Mouse (Mus musculus): Measurements from ENCODE around the gene Elmo1.

Elmo1 gene

DNA sequence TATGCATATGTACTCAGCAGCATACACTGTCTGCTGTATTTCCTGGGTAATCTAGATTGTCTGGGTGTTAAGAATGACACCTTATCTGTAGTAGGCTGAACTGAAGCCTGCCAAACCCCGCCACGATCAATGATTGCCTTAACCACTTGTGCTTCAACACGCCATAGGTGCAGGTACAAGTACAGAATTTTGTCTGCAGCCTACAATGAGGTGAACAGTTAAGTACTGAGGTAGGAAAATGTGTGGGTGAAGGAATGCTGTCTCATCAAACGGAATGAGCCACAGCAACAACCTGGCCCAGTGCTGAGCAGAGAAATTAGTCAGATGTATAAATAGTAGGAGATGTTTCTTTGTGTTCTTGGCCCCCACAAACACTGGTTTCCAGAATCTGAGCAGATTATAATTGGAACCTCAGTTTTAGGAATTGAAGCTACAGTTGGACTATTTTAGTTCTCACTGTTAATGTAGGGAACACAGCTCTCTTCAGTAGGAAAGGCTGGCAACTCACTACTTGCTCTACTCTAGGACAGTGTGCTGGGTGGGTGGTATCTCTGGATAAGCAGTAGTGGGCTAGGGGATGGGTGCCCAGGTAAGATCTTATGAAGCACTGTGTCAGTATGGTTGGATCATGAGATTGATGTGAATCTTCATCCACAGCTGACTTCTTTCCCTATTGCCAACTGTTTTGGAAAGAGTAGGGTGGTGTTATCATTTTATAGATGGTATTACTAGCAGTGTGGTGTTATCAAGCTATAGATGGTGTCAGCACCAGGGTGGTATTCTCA, 4.7 kb downstream of the Elmo1 start:
- no peak for DNase-seq (ENCODE audit: low read depth)

DNA sequence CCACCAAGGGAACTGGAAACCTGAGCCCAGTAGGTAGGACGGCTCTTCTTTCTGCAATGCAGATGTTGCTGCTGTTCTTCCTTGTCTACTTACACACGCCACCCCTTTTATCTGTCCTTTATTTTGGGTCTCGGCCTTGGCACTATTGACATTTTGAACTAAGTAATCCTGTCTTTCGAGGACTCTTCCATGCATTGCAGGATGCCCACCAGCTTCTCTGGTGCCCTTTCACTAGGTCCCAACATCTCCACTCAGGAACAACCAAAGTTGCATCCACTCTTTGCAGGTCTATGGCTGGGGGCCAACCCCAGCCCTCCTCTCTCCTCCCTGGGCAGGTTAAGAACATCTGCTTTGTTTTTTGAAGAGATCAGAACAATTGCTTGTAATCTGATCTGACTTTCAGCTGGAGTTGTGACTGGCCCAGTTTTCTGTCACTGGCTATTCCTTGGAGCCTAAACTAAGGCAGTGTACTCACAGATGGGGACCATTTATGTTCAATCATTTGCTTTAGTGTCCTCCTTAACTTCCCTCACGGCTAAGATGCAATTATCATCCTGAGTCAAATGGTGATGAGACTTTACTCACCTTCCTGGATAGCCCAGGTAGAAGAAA, 6.7 kb downstream of the Elmo1 start:
- no peak for DNase-seq (ENCODE audit: low read depth)

DNA sequence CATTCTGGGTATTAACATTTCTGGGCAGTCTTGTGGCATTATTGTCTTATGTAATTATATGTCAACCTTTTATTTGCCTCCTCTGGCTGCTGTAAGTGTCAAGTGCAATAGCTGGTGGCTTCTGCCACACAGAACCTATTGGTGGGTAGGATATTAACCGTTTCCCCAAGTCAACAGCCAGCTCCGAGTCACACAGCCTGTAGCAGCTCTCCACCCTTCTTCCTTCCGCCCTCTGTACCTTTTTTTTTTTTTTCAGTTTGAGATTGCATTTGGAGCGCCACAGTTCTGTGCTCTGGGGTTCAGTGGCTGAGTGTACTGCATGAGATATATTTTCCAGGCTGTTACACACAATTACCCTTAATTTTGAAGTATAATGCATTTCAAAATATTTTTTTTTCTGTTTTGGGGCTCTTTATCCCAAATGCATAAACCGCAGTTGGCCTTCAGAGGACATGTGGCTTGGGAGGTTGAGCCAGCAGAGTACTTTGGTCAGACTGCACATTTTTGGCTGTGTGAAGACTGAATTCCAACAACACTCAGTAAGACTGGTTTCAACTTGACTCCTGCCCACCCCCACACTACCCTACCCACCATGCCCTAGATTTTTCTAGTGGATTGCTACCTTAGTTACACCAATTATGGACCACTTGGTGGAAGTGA, 7.7 kb downstream of the Elmo1 start:
- no peak for DNase-seq (ENCODE audit: low read depth)

DNA sequence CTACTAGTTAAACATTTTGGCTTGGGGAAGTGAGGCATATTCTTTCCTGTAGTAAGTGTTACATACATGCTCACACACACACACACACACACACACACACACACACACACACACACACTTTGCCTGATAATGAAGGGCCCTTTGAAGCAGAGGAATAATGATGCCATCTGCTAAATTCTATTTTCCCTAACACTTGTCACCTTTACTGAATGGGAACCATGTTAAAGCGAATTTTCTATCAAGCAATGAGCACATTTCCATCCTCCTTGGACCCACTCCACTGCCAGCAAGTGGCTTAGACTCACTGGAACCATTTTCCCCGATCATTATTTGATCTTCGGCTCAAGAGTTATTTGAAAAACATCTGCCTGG, 8.2 kb downstream of the Elmo1 start:
- DNase-seq (ENCODE audit: low read depth), result no peak

DNA sequence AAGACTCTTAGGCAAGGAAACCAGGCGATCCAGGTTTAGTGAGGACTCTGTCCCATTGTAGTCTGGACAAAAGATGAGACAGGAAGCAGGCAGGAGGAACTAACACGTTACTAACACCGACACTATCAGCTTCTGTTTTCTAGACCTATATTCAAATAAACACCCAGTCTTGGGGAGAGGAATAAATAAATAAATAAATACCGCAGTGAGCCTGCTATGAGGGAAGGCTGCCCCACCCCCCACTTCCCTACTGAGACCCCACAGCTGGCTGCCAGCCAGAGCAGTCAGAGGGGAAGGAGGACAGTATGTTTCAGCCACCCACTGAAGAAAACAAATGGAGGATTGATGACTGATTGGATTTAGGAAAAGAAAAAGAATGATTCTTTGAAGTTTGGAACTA, 9.2 kb downstream of the Elmo1 start:
- no peak for DNase-seq (ENCODE audit: low read depth)

DNA sequence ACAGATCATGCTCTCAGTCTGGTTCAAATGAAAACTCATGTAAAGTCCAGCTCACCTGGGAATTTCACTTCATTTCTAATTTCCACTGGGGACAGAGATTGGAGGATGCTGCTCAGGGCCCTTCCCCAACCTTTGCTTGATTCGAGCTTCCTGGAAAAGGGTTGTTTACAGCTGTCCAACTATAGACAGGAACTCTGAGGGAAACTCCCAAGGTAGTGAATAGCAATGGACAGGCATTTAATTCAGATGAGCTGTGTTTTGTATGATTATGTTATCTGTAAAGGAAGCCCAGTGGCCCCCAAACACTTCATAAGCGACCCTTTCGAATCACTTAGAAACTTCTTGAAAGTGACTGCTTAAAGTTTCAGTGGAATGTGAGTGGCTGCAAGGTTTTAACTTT, 10.0 kb downstream of the Elmo1 start:
- no peak for DNase-seq (ENCODE audit: low read depth)

DNA sequence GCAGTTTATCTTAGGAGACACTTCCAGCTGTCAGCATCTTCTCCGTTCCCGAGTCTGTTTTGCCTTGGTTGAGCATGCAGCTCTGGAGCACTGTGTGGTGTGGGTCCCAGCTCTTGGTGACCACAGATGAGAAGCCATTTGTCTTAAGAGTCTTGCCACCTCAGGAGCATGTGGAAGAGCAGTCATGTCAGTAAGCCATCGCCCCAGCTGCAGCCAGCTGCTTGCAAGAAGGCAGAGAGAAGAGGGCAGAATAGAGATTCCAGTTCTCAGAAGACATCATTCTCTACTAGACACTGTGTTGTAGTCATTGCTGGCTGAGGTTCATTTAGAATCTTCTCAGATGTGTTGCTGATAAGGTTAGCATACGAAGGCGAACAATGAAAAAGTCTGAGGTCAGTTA, 11.3 kb downstream of the Elmo1 start:
- no peak for DNase-seq (ENCODE audit: low read depth)

DNA sequence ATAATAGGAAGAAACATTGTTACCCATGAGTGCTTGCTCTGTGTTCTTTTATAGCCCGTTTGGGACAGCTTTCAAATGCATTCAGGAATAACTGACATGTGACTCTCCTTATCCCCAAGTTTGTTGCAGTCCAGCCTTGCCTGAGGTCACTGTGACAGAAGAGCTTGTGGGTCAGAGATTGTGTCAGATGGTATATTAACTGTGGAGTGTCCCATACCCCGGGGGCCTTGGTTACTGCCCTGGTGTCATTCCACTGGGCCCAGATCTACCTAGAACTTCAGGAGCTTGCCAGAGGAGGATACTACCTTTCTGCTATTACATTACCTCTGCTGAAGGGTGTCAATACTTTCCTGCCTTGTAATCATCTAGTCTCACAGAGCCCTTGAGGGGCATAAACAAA, 14.4 kb downstream of the Elmo1 start:
- no peak for DNase-seq (ENCODE audit: low read depth)

DNA sequence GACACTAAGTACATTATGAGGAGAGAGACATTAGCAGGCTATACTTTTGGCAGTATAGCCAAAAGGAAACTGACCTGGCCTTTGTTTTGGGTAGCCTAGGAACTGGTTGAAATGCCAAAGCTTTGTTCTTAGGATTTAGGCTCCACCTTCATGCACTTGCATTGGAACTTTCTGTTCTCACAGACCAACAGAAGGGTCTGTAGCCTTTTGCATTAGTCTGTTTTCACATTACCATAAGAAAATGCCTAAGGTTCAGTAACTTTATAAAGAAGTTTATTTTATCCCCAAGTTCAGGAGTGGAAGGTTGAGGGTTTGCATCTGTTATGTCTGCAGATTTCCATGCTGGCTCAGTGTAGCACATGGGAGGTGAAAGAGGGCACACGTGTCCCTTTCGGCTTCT, 15.6 kb downstream of the Elmo1 start:
- DNase-seq (ENCODE audit: low read depth), result no peak

DNA sequence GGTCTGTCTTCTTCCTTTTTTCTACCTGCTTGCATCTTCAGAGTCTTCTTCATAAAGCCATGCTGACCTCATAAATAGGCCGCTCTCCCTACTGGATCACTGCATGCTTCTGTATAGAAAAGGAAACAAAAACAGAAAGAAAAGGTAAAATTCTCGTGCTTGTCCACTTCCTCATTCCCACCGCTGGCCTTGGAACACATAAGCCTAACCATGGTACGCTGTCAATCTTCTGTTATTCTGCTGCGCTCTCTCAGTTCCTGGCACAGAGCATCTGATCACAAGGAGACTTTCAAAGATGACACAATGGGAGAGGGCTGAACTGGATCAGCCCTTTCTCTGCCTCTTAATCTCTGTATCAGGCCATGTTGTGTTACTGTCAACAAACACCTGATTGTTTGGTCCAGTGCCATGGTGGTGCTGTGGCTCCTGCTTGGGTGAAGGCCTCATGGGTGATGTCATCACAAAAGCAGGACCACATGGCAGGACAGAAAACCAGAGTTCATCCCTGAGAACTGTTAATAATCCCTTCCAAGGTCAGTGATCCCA, 17.6 kb downstream of the Elmo1 start:
- no peak for DNase-seq (ENCODE audit: low read depth)

DNA sequence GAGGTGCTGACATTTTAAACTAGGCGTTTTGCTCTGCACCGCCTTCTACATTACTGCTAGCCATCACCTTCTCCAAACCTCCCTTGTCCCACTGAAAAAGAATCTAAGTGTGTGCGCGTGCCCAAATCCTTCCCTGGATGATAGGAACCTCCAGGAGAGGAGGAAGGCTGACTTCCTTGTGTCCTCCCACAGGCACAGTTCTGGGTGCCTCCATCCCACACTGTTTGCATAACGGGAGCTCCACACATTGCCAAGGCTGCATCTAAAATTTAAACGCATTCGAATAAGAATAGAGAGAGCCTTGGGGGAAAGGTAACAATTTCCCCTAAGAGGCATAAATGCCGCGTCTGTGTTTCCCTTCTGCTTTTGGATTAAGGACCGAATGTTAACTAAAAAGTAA, 18.6 kb downstream of the Elmo1 start:
- no peak for DNase-seq (ENCODE audit: low read depth)

DNA sequence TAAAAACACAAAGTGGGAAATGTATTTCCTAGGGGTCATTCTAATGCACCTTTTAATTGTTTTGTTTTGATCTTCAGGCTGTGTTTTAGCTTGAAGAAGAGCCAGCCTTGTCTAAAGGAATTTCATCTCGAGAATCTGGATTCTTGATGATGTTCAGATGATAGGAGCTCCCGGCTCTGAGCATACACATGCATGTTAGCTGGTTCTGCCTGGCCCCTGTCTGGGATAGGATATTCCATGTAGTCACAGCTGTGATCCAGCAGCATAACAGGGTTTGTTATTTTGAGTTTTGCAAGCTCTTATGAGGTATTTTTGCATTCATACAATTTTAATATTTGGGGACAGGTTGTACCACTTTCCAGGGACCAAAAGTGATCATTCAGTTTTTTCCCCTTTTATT, 19.1 kb downstream of the Elmo1 start:
- DNase-seq (ENCODE audit: low read depth), result no peak

DNA sequence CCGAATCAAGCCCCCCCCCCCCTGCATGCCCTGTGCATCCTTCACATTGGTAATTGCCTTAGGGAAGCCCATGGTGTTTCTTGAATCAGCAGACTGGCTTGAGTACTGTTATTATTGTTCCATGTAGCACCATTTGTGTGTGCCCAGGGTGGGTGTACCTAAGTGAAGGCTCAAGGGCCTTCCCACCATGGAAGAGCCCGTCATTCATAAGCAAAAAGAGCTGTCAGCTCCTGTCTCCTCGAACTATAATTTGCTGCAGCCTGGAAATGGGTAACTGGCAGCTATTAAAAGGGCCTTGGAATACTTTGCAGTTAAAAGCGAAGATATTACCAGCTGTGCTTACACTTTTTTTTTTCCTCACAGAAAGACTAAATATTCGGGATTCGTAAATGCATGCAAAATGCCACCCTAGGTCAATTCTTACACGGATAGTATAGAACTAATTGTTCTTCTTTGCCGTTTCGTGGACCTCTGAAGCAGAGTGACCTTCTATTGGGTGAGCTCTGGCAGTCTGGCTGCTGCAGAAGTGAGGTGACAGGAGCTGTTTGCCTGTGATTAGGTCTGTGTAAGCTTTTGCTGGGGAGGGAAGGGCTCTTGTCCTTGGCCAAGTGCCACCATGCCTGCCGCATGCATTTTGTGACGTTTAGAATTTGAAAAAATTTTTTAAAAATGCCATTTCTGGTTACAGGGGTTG, 19.7 kb downstream of the Elmo1 start:
- no peak for DNase-seq (ENCODE audit: low read depth)

DNA sequence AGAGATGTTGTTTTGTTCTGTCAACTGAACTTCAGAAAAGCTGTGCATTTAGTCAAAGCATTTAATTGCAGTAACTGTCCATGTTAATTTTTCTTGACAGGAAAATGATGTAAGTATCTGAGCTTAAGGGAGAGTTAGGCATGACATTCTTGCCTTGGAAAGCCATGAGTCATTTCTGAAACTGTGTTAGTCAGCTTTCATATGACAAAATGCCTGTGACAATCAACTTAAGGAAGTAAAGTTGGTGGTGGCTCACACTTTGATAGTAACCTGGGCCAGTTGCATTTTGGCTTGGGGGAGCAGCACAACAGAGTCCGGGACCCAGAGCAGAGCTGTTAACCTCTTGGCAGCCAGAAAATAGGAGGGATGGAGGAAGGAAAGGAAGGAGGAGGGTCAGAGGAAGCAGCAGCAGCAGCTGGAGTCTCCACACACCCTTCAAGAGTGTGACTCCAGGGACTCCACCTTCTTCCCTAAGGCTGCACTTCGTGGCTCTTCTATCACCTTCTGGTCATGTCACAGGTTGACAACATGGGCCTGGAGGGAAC, 20.9 kb downstream of the Elmo1 start:
- no peak for DNase-seq (ENCODE audit: low read depth)

DNA sequence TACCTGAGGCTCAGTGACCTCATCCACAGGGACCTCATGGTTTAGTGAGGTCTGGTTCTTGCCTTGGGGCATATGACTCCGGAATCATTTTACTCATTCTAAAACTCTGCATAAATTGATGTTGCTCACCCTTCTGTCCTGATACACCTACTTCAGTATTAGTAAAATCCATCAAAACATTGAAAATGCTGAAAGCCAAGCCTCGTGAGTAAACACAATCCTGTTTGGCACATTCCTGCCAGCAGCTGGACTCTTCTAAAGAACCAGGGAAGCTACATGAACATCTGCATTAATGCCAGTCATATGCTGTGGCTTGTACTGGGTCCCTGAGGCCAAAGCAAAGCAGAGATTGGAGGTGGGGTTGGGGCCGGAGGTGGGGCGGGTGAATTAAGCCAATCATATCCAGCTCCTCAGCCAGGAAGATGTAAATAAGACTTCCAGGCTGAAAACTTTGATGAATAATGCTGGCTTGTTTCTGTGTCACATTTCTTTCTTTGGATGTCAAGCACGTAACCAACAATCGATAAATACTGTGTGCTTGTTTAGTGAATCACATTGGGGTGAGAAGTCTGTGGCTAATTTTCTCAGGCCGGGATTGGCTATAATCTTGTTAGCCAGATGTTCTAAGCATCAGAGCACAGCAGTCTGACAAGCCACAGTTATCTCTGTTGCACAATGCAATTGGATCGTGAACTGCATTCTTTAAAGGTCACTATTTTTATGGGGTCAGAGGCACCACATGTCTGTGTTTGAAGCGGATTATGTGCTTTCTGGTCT, 24.9 kb downstream of the Elmo1 start:
- peak; percentile 44 for DNase-seq (ENCODE audit: low read depth)

DNA sequence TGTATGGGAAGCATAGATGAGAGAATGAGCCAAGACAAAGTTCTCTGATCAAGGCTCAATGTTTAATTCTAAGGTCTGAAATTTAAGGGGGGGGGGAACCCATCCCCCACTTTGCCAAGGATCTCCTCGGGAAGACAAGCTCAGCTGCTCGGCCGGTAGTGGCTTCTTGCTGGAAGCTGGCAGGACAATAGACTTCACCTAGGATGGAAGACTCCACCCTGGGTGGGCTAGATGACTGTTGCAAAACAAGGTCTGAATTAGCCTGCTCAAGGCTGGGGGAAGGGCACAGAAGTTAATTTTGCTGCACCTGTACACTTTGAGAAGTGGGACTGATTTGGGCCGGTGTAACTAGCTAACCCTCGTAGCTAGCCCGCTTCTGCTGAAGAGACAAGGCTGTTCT, 25.6 kb downstream of the Elmo1 start:
- no peak for DNase-seq (ENCODE audit: low read depth)

DNA sequence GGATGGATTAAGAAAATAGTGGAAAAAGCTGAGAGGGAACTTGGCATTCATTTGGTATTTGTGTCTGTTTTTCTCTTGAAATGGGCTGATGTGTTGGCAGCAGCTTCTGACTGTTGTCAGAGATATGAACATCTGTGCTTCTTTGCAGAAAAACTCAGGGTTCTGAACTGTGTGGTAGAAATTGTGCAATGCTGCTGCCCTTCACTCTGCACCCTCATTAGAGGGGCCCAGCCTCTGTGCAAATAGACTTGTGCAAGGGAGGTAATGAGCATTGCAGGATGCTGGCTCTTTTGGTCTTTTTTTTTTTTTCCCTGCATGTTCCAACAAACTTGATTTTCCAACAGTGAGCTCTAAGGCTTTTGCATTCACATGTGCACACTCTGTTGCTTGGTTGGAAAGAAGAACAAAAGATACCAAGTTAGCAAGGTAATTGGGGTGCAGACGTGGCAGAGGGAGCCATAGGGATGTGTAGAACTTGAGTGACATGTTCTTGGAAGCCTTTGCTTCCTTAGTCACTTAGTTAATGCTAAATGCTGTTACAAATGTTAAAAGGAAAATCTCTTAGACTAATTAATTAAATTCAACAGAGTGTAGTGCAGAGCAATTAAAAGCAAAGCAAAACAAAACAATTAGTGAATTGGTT, 26.6 kb downstream of the Elmo1 start:
- DNase-seq (ENCODE audit: low read depth), result peak; percentile 32

DNA sequence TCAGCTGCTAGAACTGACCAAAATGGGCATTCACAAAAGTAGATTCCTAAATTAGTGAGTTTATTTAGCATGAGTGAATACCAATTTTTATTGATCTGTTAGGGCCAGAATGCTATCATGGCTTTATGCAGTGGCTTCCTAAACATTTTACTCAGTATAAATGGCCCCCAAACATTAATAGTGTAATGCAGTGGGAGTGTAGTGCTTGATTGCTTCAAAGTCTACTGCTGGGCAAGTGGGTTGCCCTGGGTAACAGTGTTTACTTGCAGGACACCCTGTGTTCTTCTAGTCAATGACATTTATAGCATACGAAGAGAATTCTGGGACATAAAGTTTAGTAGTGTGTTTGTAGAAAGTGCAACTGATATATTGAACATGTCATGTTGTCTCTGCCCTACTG, 27.3 kb downstream of the Elmo1 start:
- DNase-seq (ENCODE audit: low read depth), result no peak

DNA sequence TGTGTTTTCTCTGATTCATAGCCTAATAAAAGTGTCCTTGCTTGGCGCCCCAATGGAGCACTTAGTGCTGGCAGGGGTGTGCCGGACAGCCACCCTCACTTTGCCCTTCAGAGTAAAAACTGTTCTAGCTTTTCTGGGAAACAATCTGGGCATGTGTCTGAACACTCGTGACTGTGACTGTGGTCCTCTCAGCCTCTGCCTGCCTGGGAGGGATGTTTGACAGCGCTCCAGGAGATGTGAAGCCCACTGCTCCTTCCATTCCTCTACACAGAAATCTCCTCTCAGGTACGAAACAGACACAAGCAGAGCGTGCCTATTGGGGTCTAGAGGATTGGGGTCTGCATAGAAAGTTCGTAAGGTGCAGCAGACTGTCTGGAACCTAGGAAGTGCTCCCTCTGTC, 28.5 kb downstream of the Elmo1 start:
- DNase-seq (ENCODE audit: low read depth), result no peak

DNA sequence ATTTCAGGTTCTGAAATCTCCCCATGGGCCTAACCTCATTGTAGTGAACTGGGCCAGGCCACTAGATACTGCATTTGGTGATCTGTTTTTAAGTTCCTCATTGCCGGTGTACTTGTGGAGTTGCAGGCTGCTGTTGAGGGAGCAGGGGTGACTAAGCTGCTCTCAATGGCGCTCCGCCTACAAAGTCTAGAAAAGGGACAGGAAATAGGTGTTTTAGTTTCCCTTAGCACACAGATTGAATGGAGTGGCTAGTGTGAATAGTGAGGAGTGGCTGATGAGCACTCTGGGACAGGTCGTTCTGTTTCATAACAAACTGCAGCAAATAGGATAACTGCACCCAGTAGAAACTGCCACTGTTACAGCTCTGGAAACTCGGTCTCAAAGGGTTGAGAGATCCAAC, 30.3 kb downstream of the Elmo1 start:
- no peak for DNase-seq (ENCODE audit: low read depth)

DNA sequence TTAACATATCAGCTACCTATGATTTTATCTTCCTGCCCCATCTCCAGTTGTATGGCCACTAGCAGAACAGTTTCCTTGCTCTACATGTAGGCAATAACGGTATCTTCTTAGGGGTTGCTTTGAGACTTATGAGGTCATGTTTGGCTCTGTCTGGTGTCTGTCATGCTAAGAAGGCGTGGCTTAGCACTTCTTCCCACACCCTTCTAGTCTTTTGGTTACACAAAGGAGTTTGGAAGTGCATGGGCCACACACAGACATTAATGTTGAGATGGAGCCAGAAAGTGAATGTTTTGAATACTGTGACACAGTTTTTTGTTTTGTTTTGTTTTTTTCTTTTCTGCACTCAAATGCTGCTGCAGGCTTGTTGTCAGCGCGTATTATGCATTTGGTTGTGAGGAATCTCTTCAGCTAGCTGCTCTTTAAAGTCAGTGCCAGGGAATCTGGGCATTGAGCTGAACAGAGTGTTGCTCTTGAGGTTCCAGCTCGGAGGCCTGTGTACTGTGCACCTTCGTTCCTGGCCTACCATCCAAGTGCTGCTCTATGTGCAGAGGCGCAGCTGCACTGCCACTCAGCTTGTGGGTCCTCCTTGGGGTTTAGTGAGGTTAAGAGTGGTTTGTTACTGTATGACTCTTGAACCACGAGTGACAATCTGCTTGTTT, 31.1 kb downstream of the Elmo1 start:
- DNase-seq (ENCODE audit: low read depth), result no peak

Measured in NIH3T3 (cell line).